Mouse (Mus musculus) cerebellum, postnatal 14 days (tissue): ENCODE measurements around the gene Npas2.

ENCODE experiments used
- DNase-seq, 2 experiments: peaks; one replicate each; pipeline ENCODE4 v3.0.0; 2021; ENCODE audit warnings: mixed read lengths in 2 of 2

Npas2 gene

GRCm38 (mm10) chr1:39336788-39337187 lies 143.3 kb downstream of the Npas2 start:
- peak; percentile 24 to 46 for DNase-seq

DNA sequence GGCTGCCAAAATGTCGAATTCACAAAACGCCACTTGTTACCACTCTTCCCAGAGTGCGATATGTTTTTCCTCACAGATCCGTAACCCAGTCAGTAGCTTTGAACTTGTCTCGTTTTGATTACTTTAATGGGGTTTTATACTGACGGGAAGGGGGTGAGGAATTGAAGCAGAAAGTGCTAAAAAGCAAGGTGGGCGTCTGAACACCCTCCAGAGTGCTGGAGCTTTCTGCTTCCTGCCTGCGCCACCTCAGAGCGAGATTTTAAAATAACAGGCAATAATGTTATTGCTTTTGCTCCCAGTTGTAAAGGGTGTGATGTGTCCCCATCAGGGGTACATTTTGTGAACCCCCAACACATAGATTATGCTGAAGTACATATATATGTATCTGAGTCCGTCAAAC lies 145.3 kb downstream of the Npas2 start:
- no peak for DNase-seq

- no peak for DNase-seq
Observed at GRCm38 (mm10) chr1:39339455-39339854, 145.9 kb downstream of the Npas2 start.

- no peak for DNase-seq
Observed at GRCm38 (mm10) chr1:39340156-39340555, 146.6 kb downstream of the Npas2 start.

- DNase-seq = peak; percentile 81 to 84
Observed at GRCm38 (mm10) chr1:39340647-39341046, 147.1 kb downstream of the Npas2 start.

DNA sequence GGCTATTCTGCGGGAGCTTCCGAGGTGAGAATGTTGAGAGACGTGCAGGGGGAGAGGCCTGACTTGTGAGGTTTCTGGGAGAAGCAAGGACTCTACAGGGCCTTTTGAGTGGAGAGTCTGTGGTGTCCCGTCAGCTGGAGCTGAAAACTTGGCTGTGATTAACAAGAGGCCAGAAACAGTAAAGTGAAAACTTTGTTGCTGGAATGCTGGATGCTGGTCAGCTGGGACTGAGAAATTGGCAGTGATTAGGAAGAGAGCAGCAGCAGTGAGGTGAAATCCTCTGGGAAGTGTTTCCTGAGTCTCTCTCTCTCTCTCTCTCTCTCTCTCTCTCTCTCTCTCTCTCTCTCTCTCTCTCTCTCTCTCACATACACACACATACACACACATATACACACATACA lies 148.3 kb downstream of the Npas2 start:
- DNase-seq = no peak

GRCm38 (mm10) chr1:39343242-39343641 lies 149.7 kb downstream of the Npas2 start:
- no peak for DNase-seq

- DNase-seq = no peak
Observed at GRCm38 (mm10) chr1:39344981-39345600, 151.6 kb downstream of the Npas2 start.

DNA sequence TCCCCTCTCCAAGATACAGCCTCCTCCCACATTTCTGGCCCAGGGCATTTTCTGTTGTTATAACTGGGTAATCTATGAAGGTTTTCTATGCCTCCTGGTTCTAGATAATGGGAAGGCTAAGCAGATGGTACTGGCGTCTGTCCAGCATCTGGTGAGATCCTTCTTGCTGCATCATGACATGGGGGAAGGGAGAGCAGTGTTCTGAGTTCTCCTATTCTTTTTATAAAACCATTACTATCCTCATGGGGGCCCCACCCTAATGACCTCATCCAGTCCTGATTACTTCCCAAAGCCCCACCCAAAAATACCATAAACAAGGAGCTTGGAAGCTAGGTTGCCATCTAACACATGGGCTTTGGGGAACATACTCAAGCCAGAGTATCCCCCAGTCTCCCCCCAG lies 155.5 kb downstream of the Npas2 start:
- DNase-seq = peak; percentile 79 to 83

- no peak for DNase-seq
Observed at GRCm38 (mm10) chr1:39349427-39349826, 155.9 kb downstream of the Npas2 start.

- peak in 1 of 2 experiments; percentile 35 for DNase-seq
Observed at GRCm38 (mm10) chr1:39361754-39362514, 168.4 kb downstream of the Npas2 start.

GRCm38 (mm10) chr1:39362515-39362893 lies 169.0 kb downstream of the Npas2 start:
- no peak for DNase-seq

DNA sequence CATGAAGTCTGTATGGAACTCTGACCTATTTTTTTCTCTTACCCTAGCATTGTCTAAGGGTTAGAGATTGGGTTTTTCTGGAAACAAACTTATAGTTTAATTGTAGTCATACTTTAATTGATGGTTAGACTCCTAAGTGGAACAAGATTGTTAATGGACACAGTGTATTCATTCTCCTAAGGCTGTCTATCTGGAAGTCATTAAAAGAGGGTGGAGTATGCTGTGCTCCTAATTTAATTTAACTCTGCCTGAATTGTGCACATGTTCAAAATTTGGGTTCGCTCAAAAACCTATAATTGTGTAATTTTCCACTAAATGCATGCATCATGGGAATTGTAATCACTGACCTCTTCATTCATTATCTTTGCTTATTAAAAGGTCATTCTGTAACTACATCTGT lies 172.0 kb downstream of the Npas2 start:
- DNase-seq = no peak

- no peak for DNase-seq
Observed at GRCm38 (mm10) chr1:39367045-39367444, 173.5 kb downstream of the Npas2 start.

- DNase-seq = peak; percentile 97
Observed at GRCm38 (mm10) chr1:39367601-39368266, 174.2 kb downstream of the Npas2 start, which contains the start of gene Rpl31. Rpl31 (plus strand) TSS chr1:39367842.

DNA sequence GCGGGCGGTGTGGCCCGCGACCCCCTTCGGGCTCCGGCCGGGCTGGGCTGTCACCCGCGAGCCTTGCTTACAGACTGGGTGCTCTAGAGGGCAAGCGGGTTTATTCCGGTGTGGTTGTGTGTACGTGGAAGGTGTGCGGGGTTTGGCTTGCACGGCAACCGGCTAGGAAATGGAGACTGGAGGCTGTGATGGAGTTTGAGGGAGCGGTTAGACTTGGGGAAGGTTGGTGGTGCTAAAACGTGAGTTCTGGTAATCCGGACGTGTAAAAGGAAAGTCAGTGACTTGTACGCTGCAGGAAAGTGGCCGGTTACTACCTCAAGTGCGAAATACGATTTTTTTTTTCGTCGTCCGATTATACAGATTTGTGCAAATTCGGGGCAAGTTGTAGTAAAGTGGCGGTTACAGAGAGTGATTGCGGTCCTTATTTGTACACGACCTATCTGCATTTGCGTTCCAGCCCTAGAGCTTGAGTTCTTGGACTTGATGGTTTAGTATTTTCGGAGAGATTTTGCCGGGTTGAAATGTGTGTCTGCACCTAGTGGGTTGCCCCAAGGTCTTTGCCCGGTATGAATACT lies 174.8 kb downstream of the Npas2 start:
- no peak for DNase-seq

GRCm38 (mm10) chr1:39370431-39370830 lies 176.9 kb downstream of the Npas2 start:
- DNase-seq = no peak

- DNase-seq = no peak
Observed at GRCm38 (mm10) chr1:39372220-39372843, 178.8 kb downstream of the Npas2 start.

GRCm38 (mm10) chr1:39373378-39373777 lies 179.8 kb downstream of the Npas2 start:
- DNase-seq = no peak

DNA sequence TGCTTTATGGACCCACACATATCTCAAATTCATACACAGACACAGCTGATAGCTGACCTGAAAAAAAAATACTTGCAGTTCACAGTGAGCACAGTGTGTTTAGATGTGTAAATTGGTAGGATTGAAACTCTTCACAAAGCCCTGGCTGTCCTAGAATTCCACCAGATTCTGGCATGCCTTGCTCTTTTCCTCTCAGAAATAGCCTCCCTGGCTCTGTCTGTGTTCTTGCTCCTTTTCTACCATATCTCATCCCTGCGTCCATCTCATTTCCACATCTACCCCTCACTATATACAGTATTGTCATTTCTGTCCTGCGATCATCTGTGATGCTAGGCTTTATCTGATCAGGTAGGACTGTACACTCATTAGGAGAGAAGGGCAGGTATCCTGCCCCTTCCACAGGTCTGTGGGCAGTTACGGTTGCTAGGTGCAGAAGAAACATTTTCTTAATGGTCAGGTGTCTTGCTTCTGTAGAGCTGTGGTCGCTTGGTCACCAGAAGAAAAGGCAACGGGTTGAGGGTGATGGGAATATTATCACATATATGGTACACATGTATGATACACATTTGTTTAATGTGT lies 180.8 kb downstream of the Npas2 start:
- no peak for DNase-seq

- DNase-seq = no peak
Observed at GRCm38 (mm10) chr1:39376121-39376520, 182.6 kb downstream of the Npas2 start.

GRCm38 (mm10) chr1:39376726-39377240 lies 183.3 kb downstream of the Npas2 start:
- DNase-seq = peak; percentile 75 to 86
